Mouse (Mus musculus): ENCODE data around the gene Arhgef6. TPM values are rescaled to one million over a fixed set of nuclear protein-coding genes. Genes with fewer than 3 reads are reported as not detected.

Gene Arhgef6
- polyA plus RNA-seq, 1 experiment from 2014 or later: 5.4 TPM

GRCm38 (mm10) chrX:57219563-57219962 is 119.0 kb downstream of the Arhgef6 start:
- WGBS: 81% methylated on average over 5 of the region's 5 CpGs

DNA sequence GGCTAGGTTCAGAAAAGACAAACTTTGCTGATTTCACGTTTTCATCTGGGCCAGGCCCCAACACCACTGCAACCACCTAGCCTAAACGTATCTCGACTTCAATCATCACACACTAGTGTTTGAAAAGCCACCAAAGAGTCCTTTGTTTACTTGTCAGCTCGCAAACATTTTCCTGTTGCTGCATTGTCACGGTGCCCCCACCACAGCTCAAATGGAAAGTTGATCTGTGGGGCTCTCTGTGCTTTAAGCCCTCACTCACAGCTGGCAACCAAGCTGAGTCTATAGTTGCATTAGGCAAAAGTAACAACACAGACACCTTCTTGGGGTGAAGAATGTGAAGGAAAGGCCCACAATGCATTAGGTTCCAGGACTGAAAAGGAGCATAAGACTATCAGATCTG is 122.3 kb downstream of the Arhgef6 start:
- no peaks in the 10 kb centered on the region for H3K4me1 ChIP-seq (ENCODE audit: control insufficient read depth, insufficient read depth, low read length)
- no peak for ATAC-seq
- WGBS: 65% methylated on average over 5 of the region's 5 CpGs

More at GRCm38 (mm10) chrX:57219563-57219962, 119.0 kb downstream of the Arhgef6 start:
- no peaks in the 10 kb centered on the region for H3K4me1 ChIP-seq (ENCODE audit: control insufficient read depth, insufficient read depth, low read length)
- H3K4me3 ChIP-seq (ENCODE audit: low read depth, low read length): no peak overlapping the region
- H3K27me3 ChIP-seq (ENCODE audit: control insufficient read depth, insufficient read depth, low read depth, low read length): no peaks in the 10 kb centered on the region
- no peak for ATAC-seq
- H3K36me3 ChIP-seq (ENCODE audit: control insufficient read depth, insufficient read depth, low read length): no peaks in the 10 kb centered on the region
- H3K27ac ChIP-seq (ENCODE audit: low read length): no peak overlapping the region
- H3K4me2 ChIP-seq (ENCODE audit: low read length): no peak overlapping the region
- no peak overlapping the region for H3K9ac ChIP-seq (ENCODE audit: low read depth, low read length)
- H3K9me3 ChIP-seq (replicated peaks; ENCODE audit: control insufficient read depth, low read length, poor library complexity, severe bottlenecking): no peaks in the 10 kb centered on the region

GRCm38 (mm10) chrX:57215495-57215894 is 123.0 kb downstream of the Arhgef6 start:
- Histone ChIP-seq H3K9ac (ENCODE audit: low read depth, low read length) (no peak overlapping the region), H3K27me3 (ENCODE audit: control insufficient read depth, insufficient read depth, low read depth, low read length) (no peaks in the 10 kb centered on the region), H3K4me2 (ENCODE audit: low read length) (no peak overlapping the region), H3K4me3 (ENCODE audit: low read depth, low read length) (no peak overlapping the region), H3K9me3 (replicated peaks; ENCODE audit: control insufficient read depth, low read length, poor library complexity, severe bottlenecking) (no peaks in the 10 kb centered on the region), H3K27ac (ENCODE audit: low read length) (no peak overlapping the region), H3K4me1 (ENCODE audit: control insufficient read depth, insufficient read depth, low read length) (no peaks in the 10 kb centered on the region), H3K36me3 (ENCODE audit: control insufficient read depth, insufficient read depth, low read length) (no peaks in the 10 kb centered on the region)
- WGBS: 86% methylated on average over 4 of the region's 4 CpGs
- no peak for ATAC-seq

More for the DNA sequence above, 122.3 kb downstream of the Arhgef6 start:
- Histone ChIP-seq H3K9ac (ENCODE audit: low read depth, low read length) (no peak overlapping the region), H3K27ac (ENCODE audit: low read length) (no peak overlapping the region), H3K36me3 (ENCODE audit: control insufficient read depth, insufficient read depth, low read length) (no peaks in the 10 kb centered on the region), H3K9me3 (replicated peaks; ENCODE audit: control insufficient read depth, low read length, poor library complexity, severe bottlenecking) (no peaks in the 10 kb centered on the region), H3K4me3 (ENCODE audit: low read depth, low read length) (no peak overlapping the region), H3K4me2 (ENCODE audit: low read length) (no peak overlapping the region), H3K27me3 (ENCODE audit: control insufficient read depth, insufficient read depth, low read depth, low read length) (no peaks in the 10 kb centered on the region)

DNA sequence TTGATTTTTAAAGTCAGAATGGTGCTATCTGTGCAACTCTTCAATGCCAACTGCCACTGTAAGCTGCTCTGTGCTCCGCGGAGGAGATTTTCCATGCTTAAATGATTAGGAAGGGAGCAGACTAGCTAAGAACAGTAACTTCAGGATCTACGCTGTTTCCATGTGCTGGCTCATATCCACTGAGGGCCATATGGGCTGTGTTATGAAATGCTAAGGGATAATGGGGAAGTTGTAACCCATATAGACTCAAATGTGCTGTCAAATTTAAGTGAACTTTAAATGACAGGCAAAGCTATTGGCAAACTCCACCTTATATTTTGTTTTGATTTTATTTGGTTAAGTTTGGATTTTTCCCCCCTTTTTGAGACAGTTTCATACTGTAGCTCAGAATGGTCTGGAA is 125.7 kb downstream of the Arhgef6 start:
- H3K36me3 ChIP-seq (ENCODE audit: control insufficient read depth, insufficient read depth, low read length): no peaks in the 10 kb centered on the region
- 92% methylated on average over 3 of the region's 3 CpGs for WGBS
- H3K4me1 ChIP-seq (ENCODE audit: control insufficient read depth, insufficient read depth, low read length): no peaks in the 10 kb centered on the region
- H3K4me3 ChIP-seq (ENCODE audit: low read depth, low read length): no peak overlapping the region
- no peak overlapping the region for H3K4me2 ChIP-seq (ENCODE audit: low read length)
- H3K9me3 ChIP-seq (replicated peaks; ENCODE audit: control insufficient read depth, low read length, poor library complexity, severe bottlenecking): no peaks in the 10 kb centered on the region
- H3K27me3 ChIP-seq (ENCODE audit: control insufficient read depth, insufficient read depth, low read depth, low read length): no peaks in the 10 kb centered on the region
- ATAC-seq: no peak
- no peak overlapping the region for H3K27ac ChIP-seq (ENCODE audit: low read length)
- H3K9ac ChIP-seq (ENCODE audit: low read depth, low read length): no peak overlapping the region

- 88% methylated on average over 9 of the region's 9 CpGs for WGBS
- no peak within 1 kb of the TSS for H3K4me3 ChIP-seq (ENCODE audit: low read depth, low read length)
- no peaks in the 10 kb centered on the region for H3K4me1 ChIP-seq (ENCODE audit: control insufficient read depth, insufficient read depth, low read length)
- no peak within 1 kb of the TSS for H3K27ac ChIP-seq (ENCODE audit: low read length)
- H3K36me3 ChIP-seq (ENCODE audit: control insufficient read depth, insufficient read depth, low read length): no peaks in the 10 kb centered on the region
- H3K27me3 ChIP-seq (ENCODE audit: control insufficient read depth, insufficient read depth, low read depth, low read length): no peaks in the 10 kb centered on the region
- no peaks in the 10 kb centered on the region for H3K9me3 ChIP-seq (replicated peaks; ENCODE audit: control insufficient read depth, low read length, poor library complexity, severe bottlenecking)
- ATAC-seq: no peak
- no peak within 1 kb of the TSS for H3K4me2 ChIP-seq (ENCODE audit: low read length)
- no peak within 1 kb of the TSS for H3K9ac ChIP-seq (ENCODE audit: low read depth, low read length)
Measured at GRCm38 (mm10) chrX:57211876-57212275, 126.7 kb downstream of the Arhgef6 start, which contains the start of gene Cd40lg. Gene Cd40lg, plus strand, starts transcription at chrX:57212143.

DNA sequence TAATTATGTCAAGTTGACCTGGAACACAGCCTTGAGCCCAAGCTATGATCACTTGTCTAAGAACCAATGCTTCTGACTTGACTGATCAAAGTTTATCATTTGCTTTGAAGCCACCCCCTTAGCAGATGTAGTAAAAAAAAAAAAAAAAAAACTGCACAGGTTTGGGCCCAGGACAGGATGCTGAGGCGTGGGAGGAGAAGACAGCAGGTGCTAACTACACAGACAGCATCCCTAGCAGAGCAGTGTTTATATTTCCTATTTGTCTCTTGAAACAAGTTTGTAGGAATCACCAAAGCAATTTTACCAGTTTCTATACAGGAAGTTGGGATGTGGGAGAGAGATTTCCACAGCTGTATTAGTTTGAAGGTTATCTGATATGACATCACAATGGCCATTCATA is 127.9 kb downstream of the Arhgef6 start:
- no peaks in the 10 kb centered on the region for H3K9me3 ChIP-seq (replicated peaks; ENCODE audit: control insufficient read depth, low read length, poor library complexity, severe bottlenecking)
- H3K4me3 ChIP-seq (ENCODE audit: low read depth, low read length): no peak overlapping the region
- no peak overlapping the region for H3K9ac ChIP-seq (ENCODE audit: low read depth, low read length)
- ATAC-seq: no peak
- H3K4me1 ChIP-seq (ENCODE audit: control insufficient read depth, insufficient read depth, low read length): no peaks in the 10 kb centered on the region
- no peaks in the 10 kb centered on the region for H3K27me3 ChIP-seq (ENCODE audit: control insufficient read depth, insufficient read depth, low read depth, low read length)
- WGBS: 64% methylated on average over 1 of the region's 1 CpGs
- no peaks in the 10 kb centered on the region for H3K36me3 ChIP-seq (ENCODE audit: control insufficient read depth, insufficient read depth, low read length)
- H3K27ac ChIP-seq (ENCODE audit: low read length): no peak overlapping the region
- H3K4me2 ChIP-seq (ENCODE audit: low read length): no peak overlapping the region

- WGBS: 82% methylated on average over 2 of the region's 2 CpGs
Measured at GRCm38 (mm10) chrX:57200397-57200796, 138.1 kb downstream of the Arhgef6 start.

DNA sequence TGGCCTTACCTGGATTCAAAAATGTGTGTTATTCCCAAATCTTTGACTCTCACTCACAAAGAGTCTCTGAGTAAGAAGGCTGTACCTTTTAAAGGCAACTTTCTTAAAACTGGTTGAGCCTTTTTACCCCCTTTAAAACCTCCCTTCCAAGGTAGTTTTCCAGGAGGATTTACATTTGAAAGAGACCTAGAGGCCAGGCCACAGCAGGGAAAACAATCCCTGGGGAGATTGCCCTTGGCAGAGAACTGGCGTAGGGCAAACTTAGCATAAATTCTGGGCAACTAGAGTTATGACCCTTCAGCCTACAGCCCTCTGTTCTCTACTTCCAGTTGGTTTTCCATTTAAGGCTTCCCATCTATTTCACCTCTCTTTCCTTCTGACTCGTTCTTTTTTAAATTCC is 140.5 kb downstream of the Arhgef6 start:
- no peaks in the 10 kb centered on the region for H3K36me3 ChIP-seq (ENCODE audit: control insufficient read depth, insufficient read depth, low read length)
- H3K4me1 ChIP-seq (ENCODE audit: control insufficient read depth, insufficient read depth, low read length): no peaks in the 10 kb centered on the region
- no peak for ATAC-seq
- H3K9me3 ChIP-seq (replicated peaks; ENCODE audit: control insufficient read depth, low read length, poor library complexity, severe bottlenecking): no peaks in the 10 kb centered on the region
- 42% methylated on average over 2 of the region's 2 CpGs for WGBS
- no peak overlapping the region for H3K4me3 ChIP-seq (ENCODE audit: low read depth, low read length)
- no peak overlapping the region for H3K27ac ChIP-seq (ENCODE audit: low read length)
- H3K27me3 ChIP-seq (ENCODE audit: control insufficient read depth, insufficient read depth, low read depth, low read length): no peaks in the 10 kb centered on the region
- H3K9ac ChIP-seq (ENCODE audit: low read depth, low read length): no peak overlapping the region
- no peak overlapping the region for H3K4me2 ChIP-seq (ENCODE audit: low read length)

More at GRCm38 (mm10) chrX:57200397-57200796, 138.1 kb downstream of the Arhgef6 start:
- Histone ChIP-seq H3K4me2 (ENCODE audit: low read length) (no peak overlapping the region), H3K36me3 (ENCODE audit: control insufficient read depth, insufficient read depth, low read length) (no peaks in the 10 kb centered on the region), H3K4me1 (ENCODE audit: control insufficient read depth, insufficient read depth, low read length) (no peaks in the 10 kb centered on the region), H3K27ac (ENCODE audit: low read length) (no peak overlapping the region), H3K4me3 (ENCODE audit: low read depth, low read length) (no peak overlapping the region), H3K9me3 (replicated peaks; ENCODE audit: control insufficient read depth, low read length, poor library complexity, severe bottlenecking) (no peaks in the 10 kb centered on the region), H3K9ac (ENCODE audit: low read depth, low read length) (no peak overlapping the region), H3K27me3 (ENCODE audit: control insufficient read depth, insufficient read depth, low read depth, low read length) (no peaks in the 10 kb centered on the region)
- no peak for ATAC-seq

DNA sequence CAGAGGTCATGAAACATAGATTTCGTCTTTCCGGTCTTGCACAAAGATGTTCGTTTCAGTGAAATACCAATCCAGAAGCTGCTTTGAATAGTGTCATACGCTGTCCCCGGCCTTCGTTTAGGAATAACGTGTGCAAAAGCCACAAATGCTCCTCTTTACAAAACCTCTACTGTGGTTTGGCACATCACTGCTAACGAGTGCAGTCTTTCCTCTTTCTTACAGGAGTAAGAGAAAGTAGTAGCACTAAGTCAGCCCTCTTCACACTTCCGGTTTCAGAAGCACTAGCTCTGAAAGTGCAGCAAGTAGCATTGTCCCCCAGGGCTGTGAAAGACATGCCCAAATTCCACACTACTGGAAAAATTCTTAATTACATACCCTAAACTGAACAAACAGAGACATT is 142.2 kb downstream of the Arhgef6 start:
- no peak overlapping the region for H3K4me3 ChIP-seq (ENCODE audit: low read depth, low read length)
- H3K9me3 ChIP-seq (replicated peaks; ENCODE audit: control insufficient read depth, low read length, poor library complexity, severe bottlenecking): no peaks in the 10 kb centered on the region
- H3K9ac ChIP-seq (ENCODE audit: low read depth, low read length): no peak overlapping the region
- no peaks in the 10 kb centered on the region for H3K4me1 ChIP-seq (ENCODE audit: control insufficient read depth, insufficient read depth, low read length)
- H3K27ac ChIP-seq (ENCODE audit: low read length): no peak overlapping the region
- 87% methylated on average over 9 of the region's 9 CpGs for WGBS
- no peak for ATAC-seq
- no peaks in the 10 kb centered on the region for H3K27me3 ChIP-seq (ENCODE audit: control insufficient read depth, insufficient read depth, low read depth, low read length)
- H3K36me3 ChIP-seq (ENCODE audit: control insufficient read depth, insufficient read depth, low read length): no peaks in the 10 kb centered on the region
- H3K4me2 ChIP-seq (ENCODE audit: low read length): no peak overlapping the region

Measured in midbrain, embryonic 16.5 days (tissue).